Mouse (Mus musculus) spleen, adult 2 months (tissue): ENCODE measurements around the gene Itpk1. TPM values are rescaled to one million over a fixed set of nuclear protein-coding genes. Genes with fewer than 3 reads are reported as not detected.

Experiments
- DNase-seq, 2 experiments: peaks; one replicate each; pipeline versions ENCODE4 v3.0.0 to v3.0.0-alpha.2; 2012 to 2021; ENCODE audit warnings: low spot score in 2 of 2, low read depth in 1 of 2
- H3K27ac ChIP-seq: fragments of 200-500 bp; 2 replicates; pipeline ENCODE4 v1.5.1; 2012; ENCODE audit warnings: low read length, inconsistent platforms; ENCODE audit not compliant: insufficient read depth
- H3K27me3 ChIP-seq: fragments of 200-500 bp; 2 replicates; pipeline ENCODE4 v1.6.1; 2012; ENCODE audit warnings: mild to moderate bottlenecking, moderate library complexity, low read length, inconsistent platforms; ENCODE audit not compliant: control insufficient read depth, insufficient read depth
- H3K36me3 ChIP-seq: fragments of 200-500 bp; 2 replicates; pipeline ENCODE4 v1.6.1; 2012; ENCODE audit warnings: mild to moderate bottlenecking, low read length, inconsistent platforms; ENCODE audit not compliant: control insufficient read depth, insufficient read depth
- H3K4me1 ChIP-seq: fragments of 200-500 bp; 2 replicates; pipeline ENCODE4 v1.6.1; 2011; ENCODE audit warnings: inconsistent platforms; ENCODE audit not compliant: control insufficient read depth, insufficient read depth, insufficient read length
- H3K4me3 ChIP-seq: fragments of 200-500 bp; 2 replicates; pipeline ENCODE4 v1.5.1; 2011; ENCODE audit warnings: mild to moderate bottlenecking, inconsistent platforms; ENCODE audit not compliant: insufficient read depth, insufficient read length; ENCODE audit errors: extremely low read depth
- CTCF ChIP-seq: fragments of 200-500 bp; IDR thresholded peaks from 2 replicates; pipeline ENCODE4 v1.5.1; 2011; ENCODE audit warnings: mild to moderate bottlenecking, inconsistent platforms; ENCODE audit not compliant: insufficient read depth, insufficient read length, insufficient replicate concordance; ENCODE audit errors: extremely low read depth
- POLR2A ChIP-seq: fragments of 200-500 bp; IDR thresholded peaks from 2 replicates; pipeline ENCODE4 v1.6.1; 2011; ENCODE audit warnings: low read depth, low read length, inconsistent platforms
- WGBS: fragments of 180-500 bp; shearing (Covaris S2); methylation state at CpG from one replicate; pipeline ENCODE4 v1.1.7; 2018; 5-methylcytosine and 5-hydroxymethylcytosine counted together
- polyA plus RNA-seq: library from polyadenylated mRNA; depleted of rRNA; stranded (reverse); fragments of >200 nt; gene quantifications from 2 replicates; pipeline ENCODE4 v1.2.3, GENCODE M21; 2012

The Itpk1 gene
- polyA plus RNA-seq, 1 experiment, result 22.2 TPM

DNA sequence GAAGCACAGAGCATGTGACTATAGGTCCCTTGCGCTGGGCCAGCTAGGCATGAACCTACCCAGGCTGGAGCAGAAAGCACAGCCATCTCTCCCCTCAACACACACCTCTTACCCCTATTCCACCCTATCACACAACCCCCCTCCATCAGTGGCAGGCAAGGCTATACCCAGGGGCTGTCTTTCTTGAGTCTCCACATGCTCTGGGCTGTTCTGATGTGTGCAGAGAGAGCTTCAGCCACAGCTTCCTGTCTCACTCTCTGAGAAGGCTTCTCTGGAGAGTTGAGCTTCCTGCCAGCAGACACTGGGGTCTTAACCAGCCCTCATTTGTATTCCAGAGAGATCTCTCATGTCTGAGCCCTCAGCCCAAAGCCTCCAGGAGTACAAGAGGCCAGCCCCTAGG is 92.3 kb downstream of the Itpk1 start:
- 37% methylated on average over 1 of the region's 1 CpGs for WGBS
- TF ChIP-seq POLR2A (no peak), CTCF (no peak)
- peaks cover 11% of the 10 kb centered on the region; the same call in 1 of the 2 replicates for H3K4me1 ChIP-seq
- DNase-seq, result peak in 1 of 2 experiments; percentile 27
- no peaks in the 10 kb centered on the region for H3K27me3 ChIP-seq
- H3K4me3 ChIP-seq, result no peak overlapping the region
- peak overlapping the region; percentile 59 for H3K27ac ChIP-seq
- no peaks in the 10 kb centered on the region for H3K36me3 ChIP-seq

DNA sequence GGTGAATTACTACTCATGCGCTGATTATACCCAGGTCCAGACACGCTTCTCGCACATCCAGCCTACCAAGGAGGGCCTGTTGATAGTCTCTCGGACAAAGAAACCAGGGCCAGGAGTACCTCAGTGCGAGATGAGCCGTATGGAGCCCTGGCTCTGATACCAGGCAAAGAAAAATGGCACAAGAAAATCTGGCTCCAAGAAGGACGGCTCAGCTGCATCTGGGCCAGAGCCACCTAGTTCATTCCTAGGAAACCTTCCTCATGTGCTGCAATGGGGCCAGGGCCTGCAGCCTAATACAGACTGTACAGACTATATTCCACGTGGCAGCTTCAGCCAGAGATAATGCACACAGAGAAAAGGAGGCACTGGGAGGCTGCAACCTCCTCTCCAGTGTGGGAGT is 93.8 kb downstream of the Itpk1 start:
- no peak for DNase-seq
- Histone ChIP-seq H3K4me3 (no peak overlapping the region), H3K27ac (no peak overlapping the region), H3K36me3 (no peaks in the 10 kb centered on the region), H3K4me1 (peaks cover 11% of the 10 kb centered on the region; the same call in 1 of the 2 replicates), H3K27me3 (no peaks in the 10 kb centered on the region)
- TF ChIP-seq POLR2A (no peak), CTCF (no peak)
- WGBS, result 95% methylated on average over 8 of the region's 8 CpGs

DNA sequence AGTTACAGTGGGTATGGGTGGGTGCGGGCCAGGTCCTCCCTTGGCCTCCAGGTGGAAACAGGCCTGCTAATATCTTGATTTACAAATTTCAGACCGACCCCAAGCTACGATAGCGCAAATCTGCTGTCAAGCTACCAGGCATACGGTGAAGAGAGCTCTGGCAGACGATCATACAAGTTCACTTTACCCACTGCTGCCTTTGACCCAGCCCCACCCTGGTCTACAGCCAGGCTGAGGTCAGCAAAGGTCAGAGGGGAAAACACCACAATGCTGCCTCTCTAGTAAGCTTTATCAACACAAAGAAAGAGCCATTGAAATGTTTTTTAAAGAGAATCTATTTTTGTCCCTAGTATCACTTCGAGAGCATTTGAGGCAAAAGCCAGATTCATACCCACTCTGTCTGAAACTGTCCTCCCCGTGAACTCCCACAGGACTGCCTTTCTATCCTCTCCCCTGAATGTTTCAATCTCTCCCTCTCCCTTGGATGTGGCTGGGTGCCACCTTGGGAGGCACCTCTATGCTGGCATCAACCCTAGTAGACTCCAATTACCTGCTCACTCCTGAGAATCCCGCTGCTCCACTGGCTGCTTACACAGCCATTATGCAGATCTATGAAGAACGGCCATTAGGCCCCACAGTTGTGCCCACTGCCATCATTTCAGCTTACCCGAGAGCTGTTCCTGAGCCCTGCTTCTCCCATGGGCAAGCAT is 96.8 kb downstream of the Itpk1 start:
- H3K36me3 ChIP-seq, result peaks cover 9% of the 10 kb centered on the region
- H3K4me3 ChIP-seq, result no peak overlapping the region
- H3K4me1 ChIP-seq, result peaks cover 7% of the 10 kb centered on the region; the same call in 1 of the 2 replicates
- TF ChIP-seq CTCF (no peak), POLR2A (no peak)
- no peak overlapping the region for H3K27ac ChIP-seq
- DNase-seq, result no peak
- 89% methylated on average over 11 of the region's 11 CpGs for WGBS
- H3K27me3 ChIP-seq, result no peaks in the 10 kb centered on the region

DNA sequence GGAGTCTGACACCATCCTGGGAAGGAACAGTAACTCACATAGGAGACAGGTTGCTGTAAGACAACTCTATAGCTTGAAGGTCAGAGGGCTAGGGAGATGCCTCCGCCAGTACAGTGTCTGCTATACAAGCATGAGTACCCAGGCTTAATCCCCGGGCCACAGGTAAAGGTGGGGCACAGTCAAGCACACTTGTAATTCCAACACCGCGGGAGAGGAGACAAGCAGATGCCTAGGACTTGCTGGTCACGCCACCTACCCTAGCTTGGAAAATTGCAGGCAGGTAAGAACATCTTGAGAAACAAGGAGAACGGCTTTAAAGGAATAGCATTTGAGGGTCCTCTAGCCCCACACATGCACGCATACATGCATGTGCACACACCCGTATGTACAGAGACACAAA is 97.7 kb downstream of the Itpk1 start:
- H3K27me3 ChIP-seq, result no peaks in the 10 kb centered on the region

DNA sequence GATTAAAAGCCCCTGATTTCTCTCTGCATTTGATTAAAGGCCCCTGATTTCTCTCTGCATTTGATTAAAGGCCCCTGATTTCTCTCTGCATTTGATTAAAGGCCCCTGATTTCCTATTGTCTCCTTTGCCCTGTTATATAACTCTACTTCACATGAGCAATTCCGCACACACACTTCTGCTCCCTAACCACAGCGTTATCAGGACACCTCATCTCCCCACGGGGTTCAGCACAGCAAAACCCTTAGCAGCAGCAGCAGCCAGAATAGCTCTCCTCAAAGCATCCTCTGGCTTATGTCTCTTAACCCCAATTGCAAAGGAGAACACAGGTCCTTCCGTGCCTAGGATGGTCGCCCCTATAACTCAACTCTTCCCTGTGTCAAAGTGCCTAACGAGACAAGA is 99.1 kb downstream of the Itpk1 start:
- no peak for DNase-seq
- Histone ChIP-seq H3K27me3 (no peaks in the 10 kb centered on the region), H3K27ac (no peak overlapping the region), H3K4me3 (no peak overlapping the region), H3K36me3 (peaks cover 9% of the 10 kb centered on the region), H3K4me1 (no peaks in the 10 kb centered on the region)
- TF ChIP-seq CTCF (no peak), POLR2A (no peak)
- WGBS, result 49% methylated on average over 6 of the region's 6 CpGs

More for the DNA sequence above, 97.7 kb downstream of the Itpk1 start:
- WGBS, result 94% methylated on average over 8 of the region's 8 CpGs
- TF ChIP-seq POLR2A (no peak), CTCF (no peak)
- Histone ChIP-seq H3K4me1 (peaks cover 5% of the 10 kb centered on the region; the same call in 1 of the 2 replicates), H3K4me3 (no peak overlapping the region), H3K27ac (no peak overlapping the region), H3K36me3 (peaks cover 9% of the 10 kb centered on the region)
- DNase-seq, result no peak

DNA sequence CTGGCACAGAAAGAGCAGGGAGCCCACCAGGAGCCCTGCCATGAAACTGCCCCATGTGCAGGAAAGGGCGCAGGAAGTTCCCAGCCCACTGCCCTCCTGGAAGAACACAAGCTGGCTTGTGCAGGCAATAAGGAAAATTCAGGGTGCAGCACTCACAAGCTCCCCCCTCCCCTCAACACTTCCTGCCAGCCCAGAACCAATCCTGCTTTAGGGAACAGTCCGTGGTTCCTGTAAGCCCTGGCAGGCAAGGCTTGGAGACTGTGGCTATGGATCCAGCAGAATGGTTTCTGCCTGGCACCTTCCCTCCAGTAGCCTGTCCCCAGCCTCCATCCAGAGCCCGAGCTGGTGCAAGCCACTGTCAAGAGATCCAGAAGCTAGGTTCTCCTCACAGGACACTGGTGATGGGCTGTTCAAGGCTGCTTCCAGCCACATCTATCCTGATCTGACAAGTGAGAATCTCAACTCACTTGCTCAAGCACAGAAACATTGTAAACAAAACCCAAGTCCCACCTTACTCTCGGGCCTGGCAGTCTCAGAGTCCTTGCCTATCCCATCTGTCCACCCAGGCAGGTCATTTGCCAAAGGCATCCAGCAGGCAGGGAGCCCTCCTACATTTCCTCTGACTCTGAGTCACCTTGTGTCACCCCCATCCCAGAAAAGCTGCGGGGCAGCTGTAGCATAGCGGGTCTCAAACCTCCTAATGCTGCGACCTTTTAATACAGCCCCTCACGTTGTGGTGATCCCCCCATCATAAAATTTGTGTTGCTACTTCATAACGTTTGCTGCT is 102.3 kb downstream of the Itpk1 start:
- no peak for TF ChIP-seq POLR2A
- no peak for TF ChIP-seq CTCF
- H3K27me3 ChIP-seq, result no peaks in the 10 kb centered on the region
- peaks cover 9% of the 10 kb centered on the region for H3K36me3 ChIP-seq
- no peaks in the 10 kb centered on the region; the same call in 1 of the 2 replicates for H3K4me1 ChIP-seq
- DNase-seq, result no peak
- WGBS, result 92% methylated on average over 9 of the region's 9 CpGs
- H3K4me3 ChIP-seq, result no peak overlapping the region
- H3K27ac ChIP-seq, result no peak overlapping the region

DNA sequence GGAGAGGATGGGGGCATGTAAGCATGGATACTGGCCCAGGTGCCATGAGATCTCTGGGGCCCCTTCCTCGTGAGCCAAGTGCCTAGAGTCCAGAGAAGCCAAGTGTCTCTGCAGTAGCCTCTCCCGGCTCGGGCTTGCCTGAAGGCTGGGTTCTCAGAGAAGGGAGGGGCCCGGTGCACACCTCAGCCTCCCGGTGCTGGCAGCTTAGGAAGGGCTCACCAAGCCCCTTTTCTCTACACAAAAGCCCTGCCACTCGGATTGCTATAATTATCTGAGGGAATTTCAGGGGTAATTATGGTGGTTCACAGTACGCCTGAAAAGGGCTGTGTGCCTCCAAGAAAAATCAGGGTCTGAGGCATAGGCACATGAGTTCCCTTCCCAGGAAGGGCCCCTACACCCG is 102.9 kb downstream of the Itpk1 start:
- TF ChIP-seq CTCF (no peak), POLR2A (no peak)
- no peak overlapping the region for H3K4me3 ChIP-seq
- H3K4me1 ChIP-seq, result no peaks in the 10 kb centered on the region; the same call in 1 of the 2 replicates
- no peak overlapping the region for H3K27ac ChIP-seq
- DNase-seq, result no peak
- peaks cover 9% of the 10 kb centered on the region for H3K36me3 ChIP-seq
- no peaks in the 10 kb centered on the region for H3K27me3 ChIP-seq
- WGBS, result 87% methylated on average over 8 of the region's 8 CpGs
